Mouse (Mus musculus) liver, embryonic 15.5 days (tissue): ENCODE measurements around the gene Tnfrsf26. TPM values are rescaled to one million over a fixed set of nuclear protein-coding genes. Genes with fewer than 3 reads are reported as not detected.
A peak's percentile ranks its signal among the peaks of the same experiment; 100 is the strongest.

Source experiments
- ATAC-seq: fragments of 200-750 bp; cut with Nextera tagmentation; 2 replicates; pipeline ENCODE4 v1.8.0; 2017; ENCODE audit warnings: moderate number of reproducible peaks, mild to moderate bottlenecking, moderate library complexity; ENCODE audit not compliant: insufficient read depth
- H3K27ac ChIP-seq: fragments of 300-500 bp; sonication (generic); replicated peaks from 2 replicates; pipeline ENCODE4 v1.5.1; 2015; ENCODE audit warnings: mild to moderate bottlenecking, inconsistent platforms
- H3K27me3 ChIP-seq: fragments of 300-500 bp; sonication (generic); 2 replicates; pipeline ENCODE4 v1.6.1; 2015; ENCODE audit warnings: mild to moderate bottlenecking, inconsistent platforms
- H3K36me3 ChIP-seq: fragments of 300-500 bp; sonication (generic); replicated peaks from 2 replicates; pipeline ENCODE4 v1.6.1; 2015; ENCODE audit warnings: moderate library complexity, mild to moderate bottlenecking, inconsistent platforms
- H3K4me1 ChIP-seq: fragments of 300-500 bp; sonication (generic); replicated peaks from 2 replicates; pipeline ENCODE4 v1.6.1; 2015; ENCODE audit warnings: inconsistent platforms
- H3K4me2 ChIP-seq: fragments of 300-500 bp; sonication (generic); 2 replicates; pipeline ENCODE4 v1.6.1; 2015; ENCODE audit warnings: moderate library complexity, mild to moderate bottlenecking, inconsistent platforms
- H3K4me3 ChIP-seq: fragments of 300-500 bp; sonication (generic); replicated peaks from 2 replicates; pipeline ENCODE4 v1.5.1; 2015; ENCODE audit warnings: mild to moderate bottlenecking, inconsistent platforms
- H3K9ac ChIP-seq: fragments of 300-500 bp; sonication (generic); 2 replicates; pipeline ENCODE4 v1.6.1; 2015; ENCODE audit warnings: moderate library complexity, mild to moderate bottlenecking, inconsistent platforms
- H3K9me3 ChIP-seq: fragments of 300-500 bp; sonication (generic); replicated peaks from 2 replicates; pipeline ENCODE4 v1.6.1; 2016; ENCODE audit warnings: inconsistent platforms
- WGBS: fragments of 180-500 bp; shearing (Covaris S2); methylation state at CpG from one replicate; pipeline ENCODE4 v1.1.7; 2015; ENCODE audit warnings: mixed read lengths; ENCODE audit not compliant: insufficient replicate concordance; 5-methylcytosine and 5-hydroxymethylcytosine counted together
- polyA plus RNA-seq: library from polyadenylated mRNA; unstranded; fragments of >200 nt; fragmentation: Nextera tagmentation; extraction: Ambion mirVana; gene quantifications from 2 replicates; pipeline ENCODE4 v1.2.1, GENCODE M21; 2015

Gene Tnfrsf26
- polyA plus RNA-seq, 1 experiment from 2014 or later = 1.2 TPM

GRCm38 (mm10) chr7:143599428-143600230 is 28.9 kb downstream of the Tnfrsf26 start, which contains the start of gene Cars:
Cars (minus strand) TSS chr7:143600090.
- Histone ChIP-seq H3K27me3 (no peaks in the 10 kb centered on the region), H3K36me3 (peaks cover 37% of the 10 kb centered on the region), H3K9ac (peak within 1 kb of the TSS; percentile 94), H3K4me2 (peak within 1 kb of the TSS; percentile 82), H3K4me1 (peaks cover 45% of the 10 kb centered on the region), H3K9me3 (no peaks in the 10 kb centered on the region), H3K27ac (peak within 1 kb of the TSS; percentile 82), H3K4me3 (peak within 1 kb of the TSS; percentile 85)
- under 1% methylated on average over 35 of the region's 35 CpGs for WGBS
- ATAC-seq = peak; percentile 98

- Histone ChIP-seq H3K9ac (no peak overlapping the region), H3K27me3 (no peaks in the 10 kb centered on the region), H3K27ac (no peak overlapping the region), H3K36me3 (peaks cover 85% of the 10 kb centered on the region), H3K4me1 (peaks cover 30% of the 10 kb centered on the region), H3K4me2 (no peak overlapping the region), H3K9me3 (no peaks in the 10 kb centered on the region), H3K4me3 (no peak overlapping the region)
- 85% methylated on average over 5 of the region's 5 CpGs for WGBS
- ATAC-seq = no peak
Measured at GRCm38 (mm10) chr7:143594865-143595264, 33.7 kb downstream of the Tnfrsf26 start.

GRCm38 (mm10) chr7:143592255-143592654 is 36.3 kb downstream of the Tnfrsf26 start:
- no peak for ATAC-seq
- peaks cover 98% of the 10 kb centered on the region for H3K36me3 ChIP-seq
- WGBS = 88% methylated on average over 10 of the region's 10 CpGs
- no peak overlapping the region for H3K9ac ChIP-seq
- no peaks in the 10 kb centered on the region for H3K9me3 ChIP-seq
- H3K27me3 ChIP-seq = no peaks in the 10 kb centered on the region
- H3K4me1 ChIP-seq = peaks cover 11% of the 10 kb centered on the region
- H3K27ac ChIP-seq = no peak overlapping the region
- H3K4me2 ChIP-seq = no peak overlapping the region
- no peak overlapping the region for H3K4me3 ChIP-seq

GRCm38 (mm10) chr7:143588006-143588405 is 40.5 kb downstream of the Tnfrsf26 start:
- Histone ChIP-seq H3K9me3 (no peaks in the 10 kb centered on the region), H3K36me3 (peaks cover 100% of the 10 kb centered on the region), H3K4me1 (0 out of 2 replicates have a peak, but pooled peaks cover under 1% of the 10 kb centered on the region), H3K27me3 (no peaks in the 10 kb centered on the region), H3K9ac (no peak overlapping the region), H3K4me3 (no peak overlapping the region), H3K4me2 (no peak overlapping the region), H3K27ac (no peak overlapping the region)
- no peak for ATAC-seq
- 85% methylated on average over 4 of the region's 4 CpGs for WGBS

- no peaks in the 10 kb centered on the region for H3K27me3 ChIP-seq
- H3K9ac ChIP-seq = no peak overlapping the region
- no peak overlapping the region for H3K4me2 ChIP-seq
- no peaks in the 10 kb centered on the region for H3K4me1 ChIP-seq
- H3K9me3 ChIP-seq = no peaks in the 10 kb centered on the region
- H3K36me3 ChIP-seq = peaks cover 100% of the 10 kb centered on the region
- no peak overlapping the region for H3K27ac ChIP-seq
- no peak overlapping the region for H3K4me3 ChIP-seq
- ATAC-seq = no peak
- WGBS = 84% methylated on average over 5 of the region's 5 CpGs
Measured at GRCm38 (mm10) chr7:143587586-143587985, 40.9 kb downstream of the Tnfrsf26 start.

GRCm38 (mm10) chr7:143583956-143584355 is 44.6 kb downstream of the Tnfrsf26 start:
- no peak overlapping the region for H3K9ac ChIP-seq
- H3K9me3 ChIP-seq = no peaks in the 10 kb centered on the region
- ATAC-seq = no peak
- no peak overlapping the region for H3K4me3 ChIP-seq
- 20% methylated on average over 3 of the region's 3 CpGs for WGBS
- no peak overlapping the region for H3K27ac ChIP-seq
- H3K27me3 ChIP-seq = no peaks in the 10 kb centered on the region
- no peaks in the 10 kb centered on the region for H3K4me1 ChIP-seq
- no peak overlapping the region for H3K4me2 ChIP-seq
- peaks cover 100% of the 10 kb centered on the region for H3K36me3 ChIP-seq

- Histone ChIP-seq H3K27ac (no peak overlapping the region), H3K9ac (no peak overlapping the region), H3K27me3 (no peaks in the 10 kb centered on the region), H3K9me3 (no peaks in the 10 kb centered on the region), H3K4me1 (no peaks in the 10 kb centered on the region), H3K4me3 (no peak overlapping the region), H3K4me2 (no peak overlapping the region), H3K36me3 (peaks cover 100% of the 10 kb centered on the region)
- 84% methylated on average over 5 of the region's 5 CpGs for WGBS
- ATAC-seq = no peak
Measured at GRCm38 (mm10) chr7:143583025-143583424, 45.5 kb downstream of the Tnfrsf26 start.

- H3K4me1 ChIP-seq = no peaks in the 10 kb centered on the region
- H3K36me3 ChIP-seq = peaks cover 100% of the 10 kb centered on the region
- 91% methylated on average over 11 of the region's 11 CpGs for WGBS
- no peak overlapping the region for H3K4me2 ChIP-seq
- H3K27me3 ChIP-seq = no peaks in the 10 kb centered on the region
- no peak overlapping the region for H3K4me3 ChIP-seq
- H3K27ac ChIP-seq = no peak overlapping the region
- H3K9ac ChIP-seq = no peak overlapping the region
- ATAC-seq = no peak
- no peaks in the 10 kb centered on the region for H3K9me3 ChIP-seq
Measured at GRCm38 (mm10) chr7:143575751-143576150, 52.8 kb downstream of the Tnfrsf26 start.

- 11% methylated on average over 3 of the region's 3 CpGs for WGBS
- Histone ChIP-seq H3K9ac (no peak overlapping the region), H3K4me1 (peaks cover 31% of the 10 kb centered on the region), H3K27ac (peak overlapping the region; percentile 84), H3K4me2 (peak overlapping the region; percentile 53), H3K4me3 (0 out of 2 replicates have a peak overlapping the region, but pooled peaks have one; percentile 9), H3K9me3 (no peaks in the 10 kb centered on the region), H3K36me3 (peaks cover 100% of the 10 kb centered on the region), H3K27me3 (no peaks in the 10 kb centered on the region)
- peak; percentile 96 for ATAC-seq
Measured at GRCm38 (mm10) chr7:143565648-143566039, 62.9 kb downstream of the Tnfrsf26 start.

- Histone ChIP-seq H3K9me3 (no peaks in the 10 kb centered on the region), H3K4me2 (peak overlapping the region; percentile 53), H3K9ac (0 out of 2 replicates have a peak overlapping the region, but pooled peaks have one; percentile 42), H3K36me3 (peaks cover 100% of the 10 kb centered on the region), H3K4me3 (no peak overlapping the region), H3K4me1 (peaks cover 31% of the 10 kb centered on the region), H3K27me3 (no peaks in the 10 kb centered on the region), H3K27ac (peak overlapping the region; percentile 84)
- ATAC-seq = no peak
- 43% methylated on average over 6 of the region's 6 CpGs for WGBS
Measured at GRCm38 (mm10) chr7:143565015-143565647, 63.4 kb downstream of the Tnfrsf26 start.

- H3K4me2 ChIP-seq = no peak overlapping the region
- H3K9ac ChIP-seq = no peak overlapping the region
- H3K27ac ChIP-seq = no peak overlapping the region
- peaks cover 31% of the 10 kb centered on the region for H3K4me1 ChIP-seq
- ATAC-seq = no peak
- 89% methylated on average over 5 of the region's 5 CpGs for WGBS
- peaks cover 100% of the 10 kb centered on the region for H3K36me3 ChIP-seq
- no peaks in the 10 kb centered on the region for H3K9me3 ChIP-seq
- H3K27me3 ChIP-seq = no peaks in the 10 kb centered on the region
- H3K4me3 ChIP-seq = no peak overlapping the region
Measured at GRCm38 (mm10) chr7:143563787-143564186, 64.7 kb downstream of the Tnfrsf26 start.
